In genomic region chr9:78442579-78443392, GRCm38 (mm10) we compare ENCODE assay signal across 8 mouse cellular contexts. TPM values are rescaled to one million over a fixed set of nuclear protein-coding genes. Genes with fewer than 3 reads are reported as not detected.
DNase-seq lines count a peak whose midpoint lies in the region; ATAC-seq lines count a peak whose summit lies in the region.

Gene Cgas (minus strand): TSS chr9:78443237.

- under 1% methylated on average over 81 of the region's 81 CpGs for WGBS in limb, embryonic 13.5 days
- under 1% methylated on average over 81 of the region's 81 CpGs for WGBS in midbrain, embryonic 13.5 days

- H3K27me3 ChIP-seq in limb, embryonic 13.5 days: peaks cover 78% of the 10 kb centered on the region
- peaks cover 73% of the 10 kb centered on the region for H3K27me3 ChIP-seq in midbrain, embryonic 13.5 days

- H3K4me2 ChIP-seq in limb, embryonic 13.5 days (replicated peaks): peak within 1 kb of the TSS; percentile 88
- peak within 1 kb of the TSS; percentile 64 for H3K4me2 ChIP-seq in midbrain, embryonic 13.5 days (replicated peaks)

- peak within 1 kb of the TSS; percentile 55 for H3K4me3 ChIP-seq in limb, embryonic 13.5 days
- peak within 1 kb of the TSS; percentile 41 for H3K4me3 ChIP-seq in midbrain, embryonic 13.5 days (replicated peaks)

- peak within 1 kb of the TSS; percentile 75 for H3K9ac ChIP-seq in limb, embryonic 13.5 days
- H3K9ac ChIP-seq in midbrain, embryonic 13.5 days (replicated peaks): peak within 1 kb of the TSS; percentile 51

- no peaks in the 10 kb centered on the region for H3K9me3 ChIP-seq in limb, embryonic 13.5 days
- no peaks in the 10 kb centered on the region for H3K9me3 ChIP-seq in midbrain, embryonic 13.5 days

- H3K36me3 ChIP-seq in limb, embryonic 13.5 days: no peaks in the 10 kb centered on the region
- H3K36me3 ChIP-seq in midbrain, embryonic 13.5 days: no peaks in the 10 kb centered on the region

- H3K4me1 ChIP-seq in limb, embryonic 13.5 days: peaks cover 7% of the 10 kb centered on the region; the same call in 1 of the 2 replicates
- peaks cover 14% of the 10 kb centered on the region for H3K4me1 ChIP-seq in midbrain, embryonic 13.5 days (replicated peaks)

- H3K27ac ChIP-seq in limb, embryonic 13.5 days: no peak within 1 kb of the TSS
- H3K27ac ChIP-seq in midbrain, embryonic 13.5 days: no peak within 1 kb of the TSS

- peak; percentile 83 for ATAC-seq in common myeloid progenitor, adult 5-6 weeks (replicated peaks; ENCODE audit: low read depth, poor library complexity, severe bottlenecking)
- ATAC-seq in limb, embryonic 13.5 days (ENCODE audit: low FRiP score, low read depth): peak; percentile 68
- peak; percentile 55 for ATAC-seq in midbrain, embryonic 13.5 days

- DNase-seq in Muller cell, postnatal 12 days (ENCODE audit: inconsistent ontology term): peak; percentile 56
- peak; percentile 62 for DNase-seq in gastrocnemius, postnatal 14 days
- DNase-seq in induced T-regulatory cell, adult 2 months (ENCODE audit: low read depth): peak; percentile 86
- DNase-seq in spleen, adult 18-20 months: peak; percentile 54 to 57
- no peak for DNase-seq in cerebellum, postnatal 4 days (ENCODE audit: low spot score in 2 of 2)

- intact Hi-C loops in gastrocnemius, postnatal 14 days (cut with DNase I; ENCODE audit: low total_unique reads): no loop called here

RNA-seq across cellular contexts. Expression of gene Cgas, which starts in this region (rescaled TPM):
- total RNA-seq in common myeloid progenitor, adult 5-6 weeks (2017): 19.8 and 22.1 TPM in 2 replicates
- total RNA-seq in gastrocnemius, postnatal 14 days (2021): under 1 TPM; 0.29 to 0.31 TPM
- 2.5 and 2.6 TPM in 2 replicates for polyA plus RNA-seq in limb, embryonic 13.5 days (2015; fragmentation: Nextera tagmentation; extraction: Ambion mirVana)
- 0.46 and 0.51 TPM in 2 replicates for polyA plus RNA-seq in midbrain, embryonic 13.5 days (2015; fragmentation: Nextera tagmentation; extraction: Ambion mirVana)

Comparison
In these comparisons a context has a peak if more than half of its experiments do, and no peak if none do; other contexts are left out.
1. RNA of gene Cgas (total RNA-seq): 19.8 to 22.1 TPM in common myeloid progenitor, adult 5-6 weeks; 0.29 to 0.31 TPM in gastrocnemius, postnatal 14 days; every median in the first group is over 10 times any median in the second.
2. Peak in DNase-seq in gastrocnemius, postnatal 14 days; RNA of the gene not detected or under 1 TPM.
3. Peak in ATAC-seq, H3K4me3 ChIP-seq, H3K9ac ChIP-seq and H3K4me2 ChIP-seq in midbrain, embryonic 13.5 days; RNA of the gene not detected or under 1 TPM.
4. DNase-seq: peak in Muller cell, postnatal 12 days (single experiment), induced T-regulatory cell, adult 2 months (single experiment) and spleen, adult 18-20 months (2 of 2); none in cerebellum, postnatal 4 days (0 of 2).
5. Peak in every context shown above with its lines, with median percentiles within 50 percentile points of each other: ATAC-seq.